Comparison of ENCODE assay signal across 30 mouse cellular contexts in genomic region chr6:37529940-37530339, GRCm38 (mm10). TPM values are rescaled to one million over a fixed set of nuclear protein-coding genes. Genes with fewer than 3 reads are reported as not detected.
"Had no signal": no experiment of that assay in that cellular context is flagged by ENCODE, and none has a peak within 500 bp of the region (broad histone marks: within the 10 kb centered on the region; RNA-seq: fewer than 3 reads in every experiment).

Gene Akr1d1 (plus strand): TSS chr6:37530173.

- H3K36me3 ChIP-seq: kidney, embryonic 15.5 days; limb, embryonic 12.5 days; limb, embryonic 15.5 days; lung, embryonic 15.5 days; midbrain, embryonic 10.5 days; midbrain, embryonic 13.5 days; neural tube, embryonic 13.5 days had no signal

- H3K4me2 ChIP-seq: kidney, embryonic 15.5 days; limb, embryonic 12.5 days; limb, embryonic 15.5 days; lung, embryonic 15.5 days; midbrain, embryonic 13.5 days; neural tube, embryonic 13.5 days had no signal

- ATAC-seq: midbrain, embryonic 13.5 days; midbrain, embryonic 16.5 days had no signal

- H3K27me3 ChIP-seq: kidney, embryonic 15.5 days; limb, embryonic 12.5 days; limb, embryonic 15.5 days; lung, embryonic 15.5 days; midbrain, embryonic 13.5 days; neural tube, embryonic 13.5 days had no signal

- H3K9ac ChIP-seq: kidney, embryonic 15.5 days; limb, embryonic 12.5 days; limb, embryonic 15.5 days; lung, embryonic 15.5 days; midbrain, embryonic 13.5 days; neural tube, embryonic 13.5 days had no signal

- DNase-seq: kidney, adult 8-10 months; kidney, postnatal 10 days; kidney, postnatal 4 days; left cerebral cortex, postnatal 4 days; lung, adult 18-20 months; lung, postnatal 10 days; lung, postnatal 36 days; retina, postnatal 1 day; thymus, adult 18-20 months; thymus, postnatal 36 days had no signal

- H3K4me1 ChIP-seq: kidney, embryonic 15.5 days; limb, embryonic 15.5 days; lung, embryonic 15.5 days; megakaryocyte, embryonic 14.5 days; midbrain, embryonic 10.5 days; midbrain, embryonic 13.5 days; neural tube, embryonic 13.5 days had no signal

- H3K4me3 ChIP-seq: kidney, embryonic 15.5 days; limb, embryonic 12.5 days; limb, embryonic 15.5 days; lung, embryonic 15.5 days; megakaryocyte, embryonic 14.5 days; midbrain, embryonic 10.5 days; midbrain, embryonic 13.5 days; myocyte; neural tube, embryonic 13.5 days had no signal

- H3K9me3 ChIP-seq: kidney, embryonic 15.5 days; limb, embryonic 12.5 days; limb, embryonic 15.5 days; lung, embryonic 15.5 days; megakaryocyte, embryonic 14.5 days; midbrain, embryonic 10.5 days; midbrain, embryonic 13.5 days; neural tube, embryonic 13.5 days had no signal

- H3K27ac ChIP-seq: kidney, embryonic 15.5 days; limb, embryonic 12.5 days; limb, embryonic 15.5 days; lung, embryonic 15.5 days; midbrain, embryonic 10.5 days; midbrain, embryonic 13.5 days; neural tube, embryonic 13.5 days had no signal

RNA-seq across cellular contexts. Expression of gene Akr1d1, which starts in this region (rescaled TPM):
- total RNA-seq: layer of hippocampus, adult 18-20 months; layer of hippocampus, postnatal 14 days; left cerebral cortex, adult 8-10 months; left cerebral cortex, postnatal 14 days; left cerebral cortex, postnatal 4 days; monocyte, adult 5-6 weeks; neutrophil, adult 5-6 weeks had no signal
- polyA plus RNA-seq: limb, embryonic 12.5 days; lung, embryonic 15.5 days; midbrain, embryonic 10.5 days; midbrain, embryonic 13.5 days; midbrain, embryonic 16.5 days; myocyte; neural tube, embryonic 13.5 days; small intestine, adult 2 months; spleen, adult 2 months; testis, adult 2 months; urinary bladder, adult 2 months had no signal
